23 mouse cellular contexts compared by ENCODE assay signal in genomic region chr10:128665307-128665706, GRCm38 (mm10). TPM values are rescaled to one million over a fixed set of nuclear protein-coding genes. Genes with fewer than 3 reads are reported as not detected.
DNase-seq lines count a peak whose midpoint lies in the region; ATAC-seq lines count a peak whose summit lies in the region.
"Had no signal": no experiment of that assay in that cellular context is flagged by ENCODE, and none has a peak within 500 bp of the region (broad histone marks: within the 10 kb centered on the region; RNA-seq: fewer than 3 reads in every experiment).

No protein-coding gene starts in this region.

- peak overlapping the region; percentile 65 for H3K27ac ChIP-seq in liver, embryonic 15.5 days (replicated peaks)
- H3K27ac ChIP-seq: embryonic facial prominence, embryonic 12.5 days; forebrain, embryonic 10.5 days; gastrocnemius, adult 2 months; hindbrain, embryonic 15.5 days had no signal

- H3K27me3 ChIP-seq in liver, embryonic 15.5 days: peaks cover 40% of the 10 kb centered on the region
- H3K27me3 ChIP-seq: embryonic facial prominence, embryonic 12.5 days; hindbrain, embryonic 15.5 days had no signal

- no peaks in the 10 kb centered on the region for H3K9me3 ChIP-seq in liver, embryonic 15.5 days (replicated peaks)
- H3K9me3 ChIP-seq: embryonic facial prominence, embryonic 12.5 days; forebrain, embryonic 10.5 days; hindbrain, embryonic 15.5 days had no signal

- H3K4me2 ChIP-seq in liver, embryonic 15.5 days: peak overlapping the region; percentile 47
- H3K4me2 ChIP-seq: embryonic facial prominence, embryonic 12.5 days; hindbrain, embryonic 15.5 days had no signal

- 24% methylated on average over 3 of the region's 3 CpGs for WGBS in liver, embryonic 15.5 days (ENCODE audit: insufficient replicate concordance)

- DNase-seq in CD4-positive, CD25-positive, alpha-beta regulatory T cell, adult 2 months (ENCODE audit: low read depth, low spot score): peak; percentile 35
- peak; percentile 43 for DNase-seq in induced T-regulatory cell, adult 2 months (ENCODE audit: low read depth)
- DNase-seq in embryo, embryonic 10.5 days (ENCODE audit: low spot score): no peak
- DNase-seq in thymus, postnatal 10 days (ENCODE audit: low spot score in 2 of 2): no peak
- no peak for DNase-seq in lung, postnatal 4 days
- DNase-seq: adrenal gland, adult 2 months; B cell, adult 2 months; cerebellum, adult 11 months; cerebellum, adult 8-10 months; cerebellum, postnatal 14 days; gastrocnemius, adult 2 months; gastrocnemius, postnatal 36 days; heart, adult 11 months; heart, postnatal 10 days had no signal

- H3K4me3 ChIP-seq in liver, embryonic 15.5 days (replicated peaks): no peak overlapping the region
- H3K4me3 ChIP-seq: embryonic facial prominence, embryonic 12.5 days; forebrain, embryonic 10.5 days; gastrocnemius, adult 2 months; hindbrain, embryonic 15.5 days had no signal

- ATAC-seq in CD4-positive, CD25-positive, alpha-beta regulatory T cell, adult 4 months: no peak
- ATAC-seq in liver, embryonic 15.5 days (ENCODE audit: insufficient read depth): peak; percentile 75
- peak; percentile 73 for ATAC-seq in megakaryocyte-erythroid progenitor cell, adult 5-6 weeks (replicated peaks; ENCODE audit: low FRiP score, low TSS enrichment, poor library complexity, severe bottlenecking)
- ATAC-seq: forebrain, embryonic 14.5 days; inflammation-experienced regulatory T-cells, adult 6 months had no signal

- no peaks in the 10 kb centered on the region for H3K36me3 ChIP-seq in liver, embryonic 15.5 days (replicated peaks)
- H3K36me3 ChIP-seq: embryonic facial prominence, embryonic 12.5 days; forebrain, embryonic 10.5 days; hindbrain, embryonic 15.5 days had no signal

- no peak overlapping the region for H3K9ac ChIP-seq in liver, embryonic 15.5 days
- H3K9ac ChIP-seq: embryonic facial prominence, embryonic 12.5 days; hindbrain, embryonic 15.5 days had no signal

- peaks cover 52% of the 10 kb centered on the region for H3K4me1 ChIP-seq in liver, embryonic 15.5 days (replicated peaks)

RNA-seq across cellular contexts. Expression of gene Suox, which starts 8.6 kb away (rescaled TPM):
- polyA plus RNA-seq in CD4-positive, CD25-positive, alpha-beta regulatory T cell, adult 4 months (2017; shearing (Covaris generic)): 10 to 100 TPM; 25.7 to 44.3 TPM
- polyA plus RNA-seq in liver, embryonic 15.5 days (2015; fragmentation: Nextera tagmentation; extraction: Ambion mirVana): 14.3 and 14.7 TPM in 2 replicates
- 7.0 and 7.8 TPM in 2 replicates for total RNA-seq in megakaryocyte-erythroid progenitor cell, adult 5-6 weeks (2014; fragmentation: Nextera tagmentation)
- total RNA-seq in megakaryocyte-erythroid progenitor cell, adult 5-6 weeks (2017): 4.6 and 5.1 TPM in 2 replicates

RNA-seq across cellular contexts. Expression of gene Ikzf4, which starts 19.5 kb away (rescaled TPM):
- polyA plus RNA-seq in CD4-positive, CD25-positive, alpha-beta regulatory T cell, adult 4 months (2017; shearing (Covaris generic)): 100 to 1,000 TPM; 102 to 158 TPM
- polyA plus RNA-seq in liver, embryonic 15.5 days (2015; fragmentation: Nextera tagmentation; extraction: Ambion mirVana): 0.12 TPM in 2 replicates
- 0.25 and 0.26 TPM in 2 replicates for total RNA-seq in megakaryocyte-erythroid progenitor cell, adult 5-6 weeks (2014; fragmentation: Nextera tagmentation)
- 0.19 TPM in 1 of 2 replicates, not detected in the other for total RNA-seq in megakaryocyte-erythroid progenitor cell, adult 5-6 weeks (2017)
- total RNA-seq: common myeloid progenitor, adult 5-6 weeks had no signal

RNA-seq across cellular contexts. Expression of gene Rab5b, which starts 30.8 kb away (rescaled TPM):
- 100 to 1,000 TPM in 1 of 2 experiments, 10 to 100 TPM in 1; 69.1 to 111 TPM for polyA plus RNA-seq in CD4-positive, CD25-positive, alpha-beta regulatory T cell, adult 4 months (2017; shearing (Covaris generic))
- polyA plus RNA-seq in liver, embryonic 15.5 days (2015; fragmentation: Nextera tagmentation; extraction: Ambion mirVana): 33.5 and 36.7 TPM in 2 replicates
- 16.2 and 22.1 TPM in 2 replicates for total RNA-seq in megakaryocyte-erythroid progenitor cell, adult 5-6 weeks (2014; fragmentation: Nextera tagmentation)
- 16.6 and 19.1 TPM in 2 replicates for total RNA-seq in megakaryocyte-erythroid progenitor cell, adult 5-6 weeks (2017)

RNA-seq across cellular contexts. Expression of gene Pmel, which starts 38.7 kb away (rescaled TPM):
- 1 to 10 TPM; 4.8 TPM for polyA plus RNA-seq in CD4-positive, CD25-positive, alpha-beta regulatory T cell, adult 4 months (2017; shearing (Covaris generic))
- polyA plus RNA-seq in liver, embryonic 15.5 days (2015; fragmentation: Nextera tagmentation; extraction: Ambion mirVana): 0.60 and 0.68 TPM in 2 replicates
- not detected in 2 replicates for total RNA-seq in megakaryocyte-erythroid progenitor cell, adult 5-6 weeks (2014; fragmentation: Nextera tagmentation)
- total RNA-seq in megakaryocyte-erythroid progenitor cell, adult 5-6 weeks (2017): not detected in 2 replicates
- total RNA-seq: common myeloid progenitor, adult 5-6 weeks; gastrocnemius, adult 2 months had no signal

RNA-seq across cellular contexts. Expression of gene Rps26, which starts 38.8 kb away (rescaled TPM):
- 1,000 to 10,000 TPM; 1,420 to 1,755 TPM for polyA plus RNA-seq in CD4-positive, CD25-positive, alpha-beta regulatory T cell, adult 4 months (2017; shearing (Covaris generic))
- 296 and 352 TPM in 2 replicates for polyA plus RNA-seq in liver, embryonic 15.5 days (2015; fragmentation: Nextera tagmentation; extraction: Ambion mirVana)
- total RNA-seq in megakaryocyte-erythroid progenitor cell, adult 5-6 weeks (2014; fragmentation: Nextera tagmentation): 3,309 and 3,313 TPM in 2 replicates
- total RNA-seq in megakaryocyte-erythroid progenitor cell, adult 5-6 weeks (2017): 1,110 and 1,543 TPM in 2 replicates

Comparison
In these comparisons a context has a peak if more than half of its experiments do, and no peak if none do; other contexts are left out.
1. DNase-seq: peak in CD4-positive, CD25-positive, alpha-beta regulatory T cell, adult 2 months (single experiment) and induced T-regulatory cell, adult 2 months (single experiment); none in embryo, embryonic 10.5 days (single experiment), thymus, postnatal 10 days (0 of 2) and lung, postnatal 4 days (0 of 2).
2. RNA of gene Ikzf4, which starts 19.5 kb away (polyA plus RNA-seq): 102 to 158 TPM in CD4-positive, CD25-positive, alpha-beta regulatory T cell, adult 4 months; 0.12 TPM in liver, embryonic 15.5 days; every median in the first group is over 10 times any median in the second.